18 mouse cellular contexts compared by ENCODE assay signal in the genomic region with DNA sequence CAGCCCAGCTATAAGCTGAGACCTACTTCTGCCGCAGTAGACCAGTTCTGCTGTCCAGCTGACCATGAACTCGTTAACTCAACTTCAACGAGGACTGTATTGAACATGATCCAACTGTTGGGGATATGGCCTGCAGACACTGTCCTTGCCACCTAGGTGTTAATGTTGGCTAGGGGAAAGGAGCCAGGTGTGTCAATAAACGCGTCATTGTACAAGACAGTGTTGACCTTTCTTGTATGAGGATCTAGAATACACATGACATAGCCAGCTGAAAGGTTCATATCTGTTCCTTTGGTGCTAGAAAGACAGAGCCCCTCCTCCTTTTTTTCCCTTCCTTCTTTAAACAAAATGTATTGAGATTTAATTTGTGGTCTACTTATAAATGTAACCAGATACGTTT.
A peak's percentile ranks its signal among the peaks of the same experiment; 100 is the strongest.
DNase-seq lines count a peak whose midpoint lies in the region; ATAC-seq and TF ChIP-seq lines count a peak whose summit lies in the region.
"Had no signal": no experiment of that assay in that cellular context is flagged by ENCODE, and none has a peak within 500 bp of the region (broad histone marks: within the 10 kb centered on the region; RNA-seq: fewer than 3 reads in every experiment).

No protein-coding gene starts in this region.

- H3K4me2 ChIP-seq in intestine, embryonic 15.5 days (replicated peaks) = no peak overlapping the region
- no peak overlapping the region for H3K4me2 ChIP-seq in intestine, postnatal 0 days (replicated peaks; ENCODE audit: low read depth)
- no peak overlapping the region for H3K4me2 ChIP-seq in stomach, embryonic 15.5 days
- H3K4me2 ChIP-seq in stomach, postnatal 0 days (replicated peaks; ENCODE audit: low read depth) = no peak overlapping the region
- H3K4me2 ChIP-seq: embryonic facial prominence, embryonic 13.5 days; embryonic facial prominence, embryonic 15.5 days; forebrain, embryonic 13.5 days; forebrain, embryonic 15.5 days had no signal

- no peak overlapping the region for H3K9ac ChIP-seq in intestine, embryonic 15.5 days
- no peak overlapping the region for H3K9ac ChIP-seq in intestine, postnatal 0 days (ENCODE audit: low read depth, low read length)
- no peak overlapping the region for H3K9ac ChIP-seq in stomach, embryonic 15.5 days
- no peak overlapping the region for H3K9ac ChIP-seq in stomach, postnatal 0 days (ENCODE audit: low read length)
- H3K9ac ChIP-seq: embryonic facial prominence, embryonic 13.5 days; embryonic facial prominence, embryonic 15.5 days; forebrain, embryonic 13.5 days; forebrain, embryonic 15.5 days had no signal

- ATAC-seq in intestine, embryonic 15.5 days = peak; percentile 74; the same call in 1 of the 2 replicates
- ATAC-seq in intestine, postnatal 0 days = no peak
- peak; percentile 53; the same call in 1 of the 2 replicates for ATAC-seq in stomach, embryonic 15.5 days (ENCODE audit: insufficient read depth, low FRiP score, low read depth)
- ATAC-seq in stomach, postnatal 0 days (ENCODE audit: low FRiP score, low TSS enrichment) = no peak
- ATAC-seq: forebrain, embryonic 15.5 days had no signal

- no peak for TF ChIP-seq EP300 in stomach, postnatal 0 days (optimal IDR thresholded peaks at IDR 0.05)

- TF ChIP-seq CTCF in intestine, postnatal 0 days (IDR thresholded peaks at IDR 0.05; ENCODE audit: low read depth) = no peak
- TF ChIP-seq CTCF in left cerebral cortex, adult 2 months (IDR thresholded peaks at IDR 0.05) = no peak
- no peak for TF ChIP-seq CTCF in stomach, postnatal 0 days (IDR thresholded peaks at IDR 0.05; ENCODE audit: low read depth)

- no peaks in the 10 kb centered on the region for H3K4me1 ChIP-seq in intestine, embryonic 15.5 days (replicated peaks)
- no peaks in the 10 kb centered on the region for H3K4me1 ChIP-seq in intestine, postnatal 0 days (replicated peaks; ENCODE audit: control insufficient read depth, insufficient read depth, low read length)
- no peaks in the 10 kb centered on the region for H3K4me1 ChIP-seq in stomach, embryonic 15.5 days
- no peaks in the 10 kb centered on the region for H3K4me1 ChIP-seq in stomach, postnatal 0 days (replicated peaks; ENCODE audit: control insufficient read depth, insufficient read depth)
- H3K4me1 ChIP-seq: embryonic facial prominence, embryonic 15.5 days had no signal

- no peaks in the 10 kb centered on the region for H3K27me3 ChIP-seq in intestine, embryonic 15.5 days (replicated peaks)
- no peaks in the 10 kb centered on the region for H3K27me3 ChIP-seq in intestine, postnatal 0 days (replicated peaks; ENCODE audit: control insufficient read depth, insufficient read depth, low read length)
- H3K27me3 ChIP-seq in stomach, embryonic 15.5 days (replicated peaks) = no peaks in the 10 kb centered on the region
- H3K27me3 ChIP-seq in stomach, postnatal 0 days (ENCODE audit: control insufficient read depth, insufficient read depth, low read length) = no peaks in the 10 kb centered on the region
- H3K27me3 ChIP-seq: embryonic facial prominence, embryonic 13.5 days; embryonic facial prominence, embryonic 15.5 days; forebrain, embryonic 13.5 days; forebrain, embryonic 15.5 days had no signal

- WGBS in intestine, embryonic 15.5 days = 67% methylated on average over 6 of the region's 6 CpGs
- WGBS in intestine, postnatal 0 days = 78% methylated on average over 6 of the region's 6 CpGs
- 72% methylated on average over 6 of the region's 6 CpGs for WGBS in stomach, embryonic 15.5 days
- WGBS in stomach, postnatal 0 days = 59% methylated on average over 6 of the region's 6 CpGs

- intact Hi-C loops in left cerebral cortex, adult 2 months (cut with DNase I) = no loop called here
- intact Hi-C loops in left cerebral cortex, postnatal 14 days (cut with DNase I) = no loop called here

- H3K27ac ChIP-seq in intestine, embryonic 15.5 days = no peak overlapping the region
- H3K27ac ChIP-seq in intestine, postnatal 0 days (ENCODE audit: low read depth, low read length) = no peak overlapping the region
- 0 out of 2 replicates have a peak overlapping the region, but pooled peaks have one; percentile 4 for H3K27ac ChIP-seq in left cerebral cortex, adult 2 months
- no peak overlapping the region for H3K27ac ChIP-seq in stomach, embryonic 15.5 days
- no peak overlapping the region for H3K27ac ChIP-seq in stomach, postnatal 0 days (replicated peaks)
- H3K27ac ChIP-seq: embryonic facial prominence, embryonic 13.5 days; embryonic facial prominence, embryonic 15.5 days; forebrain, embryonic 13.5 days had no signal

- no peak for DNase-seq in left cerebral cortex, adult 2 months (ENCODE audit: extremely low spot score in 1 of 2, low spot score in 2 of 2)
- DNase-seq in left cerebral cortex, postnatal 14 days (ENCODE audit: low spot score in 2 of 2) = no peak
- DNase-seq in stomach, postnatal 0 days (ENCODE audit: low spot score) = no peak
- no peak for DNase-seq in gastrocnemius, postnatal 10 days
- DNase-seq: adrenal gland, adult 2 months; adrenal gland, postnatal 10 days; adrenal gland, postnatal 25 days; cerebellum, adult 11 months; cerebellum, adult 8-10 months; embryo, embryonic 11 days had no signal

- no peak overlapping the region for H3K4me3 ChIP-seq in intestine, embryonic 15.5 days (replicated peaks)
- H3K4me3 ChIP-seq in intestine, postnatal 0 days (ENCODE audit: low read depth, low read length) = no peak overlapping the region
- no peak overlapping the region for H3K4me3 ChIP-seq in left cerebral cortex, adult 2 months
- no peak overlapping the region for H3K4me3 ChIP-seq in stomach, embryonic 15.5 days (replicated peaks)
- H3K4me3 ChIP-seq in stomach, postnatal 0 days (ENCODE audit: low read depth, low read length) = no peak overlapping the region
- H3K4me3 ChIP-seq: embryonic facial prominence, embryonic 13.5 days; embryonic facial prominence, embryonic 15.5 days; erythroblast, embryonic 14.5 days; forebrain, embryonic 13.5 days; forebrain, embryonic 15.5 days had no signal

- no peaks in the 10 kb centered on the region for H3K36me3 ChIP-seq in intestine, embryonic 15.5 days
- no peaks in the 10 kb centered on the region for H3K36me3 ChIP-seq in intestine, postnatal 0 days (ENCODE audit: control insufficient read depth, insufficient read depth)
- no peaks in the 10 kb centered on the region for H3K36me3 ChIP-seq in stomach, embryonic 15.5 days
- no peaks in the 10 kb centered on the region for H3K36me3 ChIP-seq in stomach, postnatal 0 days (ENCODE audit: control insufficient read depth, insufficient read depth, low read length)
- H3K36me3 ChIP-seq: embryonic facial prominence, embryonic 13.5 days; embryonic facial prominence, embryonic 15.5 days; forebrain, embryonic 15.5 days had no signal

- H3K9me3 ChIP-seq in intestine, embryonic 15.5 days = no peaks in the 10 kb centered on the region; the same call in 1 of the 2 replicates
- H3K9me3 ChIP-seq in intestine, postnatal 0 days (ENCODE audit: control insufficient read depth) = no peaks in the 10 kb centered on the region
- H3K9me3 ChIP-seq in stomach, embryonic 15.5 days = no peaks in the 10 kb centered on the region
- no peaks in the 10 kb centered on the region for H3K9me3 ChIP-seq in stomach, postnatal 0 days (ENCODE audit: control insufficient read depth, low read length)
- H3K9me3 ChIP-seq: embryonic facial prominence, embryonic 13.5 days; embryonic facial prominence, embryonic 15.5 days; forebrain, embryonic 15.5 days had no signal

Comparison
In these comparisons a context has a peak if more than half of its experiments do, and no peak if none do; other contexts are left out.
1. ATAC-seq: peak in intestine, embryonic 15.5 days (single experiment) and stomach, embryonic 15.5 days (single experiment); none in intestine, postnatal 0 days (single experiment) and stomach, postnatal 0 days (single experiment).